Mouse (Mus musculus): Measurements from ENCODE around the gene Ptpru. TPM values are rescaled to one million over a fixed set of nuclear protein-coding genes. Genes with fewer than 3 reads are reported as not detected.

Gene Ptpru
- polyA plus RNA-seq, 2 experiments: 13.3 to 22.5 TPM

DNA sequence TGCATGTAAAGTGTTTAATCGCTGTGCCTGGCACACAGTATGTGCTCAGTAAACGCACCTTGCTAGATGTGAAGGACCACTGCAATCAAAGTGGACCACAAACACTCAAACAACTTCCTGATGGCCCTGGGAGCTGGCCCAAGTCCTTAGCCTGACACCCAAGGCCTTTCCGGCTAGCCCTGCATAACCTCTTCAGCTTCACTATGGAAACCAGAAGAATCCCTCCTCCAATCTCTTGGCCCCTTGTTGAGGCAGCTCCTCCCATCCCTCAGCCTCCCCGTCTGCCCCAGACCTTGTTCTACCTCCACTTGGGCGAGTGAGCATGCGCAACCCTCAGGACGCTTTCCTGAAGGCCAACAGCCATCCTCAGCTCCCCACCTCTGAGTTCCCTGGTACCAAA is 51.3 kb downstream of the Ptpru start:
- 88% methylated on average over 7 of the region's 7 CpGs for WGBS
- no peak overlapping the region for H3K4me2 ChIP-seq (replicated peaks; ENCODE audit: low read depth, low read length, severe bottlenecking)
- H3K9ac ChIP-seq (ENCODE audit: low read depth, low read length, severe bottlenecking): no peak overlapping the region
- H3K4me1 ChIP-seq (ENCODE audit: control insufficient read depth, insufficient read depth, low read length): no peaks in the 10 kb centered on the region
- no peaks in the 10 kb centered on the region; the same call in 1 of the 2 replicates for H3K36me3 ChIP-seq (ENCODE audit: control insufficient read depth, insufficient read depth, low read length)
- no peaks in the 10 kb centered on the region for H3K9me3 ChIP-seq (ENCODE audit: control insufficient read depth, low read length)
- ATAC-seq (ENCODE audit: low FRiP score, low read depth): no peak
- H3K4me3 ChIP-seq (replicated peaks; ENCODE audit: low read length): no peak overlapping the region
- H3K27me3 ChIP-seq (ENCODE audit: control insufficient read depth, insufficient read depth, low read length): no peaks in the 10 kb centered on the region
- no peak for TF ChIP-seq POLR2A (IDR thresholded peaks at IDR 0.05; ENCODE audit: borderline replicate concordance, extremely low read depth, insufficient read depth, insufficient read length)
- H3K27ac ChIP-seq (replicated peaks; ENCODE audit: low read depth, low read length): no peak overlapping the region
- no peak for DNase-seq (ENCODE audit: low spot score)

DNA sequence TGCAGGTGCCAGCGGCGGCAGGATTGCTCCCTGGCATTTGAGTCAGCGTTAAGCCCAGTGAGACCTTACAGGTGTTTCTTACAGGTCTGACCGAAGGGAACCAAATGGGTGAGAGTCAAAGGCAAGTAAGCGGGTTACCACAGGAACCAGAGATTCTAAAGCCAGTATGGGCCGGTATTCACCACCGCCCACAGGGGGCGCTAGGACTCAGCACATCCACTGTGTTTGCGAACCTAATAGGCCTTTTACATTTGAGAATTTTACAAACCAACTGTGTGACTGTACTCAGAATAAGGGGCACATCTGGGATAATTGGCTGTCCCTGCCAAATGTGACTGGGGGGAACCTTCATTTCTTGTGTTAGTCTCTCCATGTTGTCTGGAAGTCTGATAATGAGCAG is 54.1 kb downstream of the Ptpru start:
- TF ChIP-seq POLR2A (IDR thresholded peaks at IDR 0.05; ENCODE audit: borderline replicate concordance, extremely low read depth, insufficient read depth, insufficient read length): no peak
- Histone ChIP-seq H3K27ac (replicated peaks; ENCODE audit: low read depth, low read length) (no peak overlapping the region), H3K9ac (ENCODE audit: low read depth, low read length, severe bottlenecking) (no peak overlapping the region), H3K27me3 (ENCODE audit: control insufficient read depth, insufficient read depth, low read length) (no peaks in the 10 kb centered on the region), H3K4me1 (ENCODE audit: control insufficient read depth, insufficient read depth, low read length) (peaks cover 3% of the 10 kb centered on the region; the same call in 1 of the 2 replicates), H3K4me2 (replicated peaks; ENCODE audit: low read depth, low read length, severe bottlenecking) (no peak overlapping the region), H3K9me3 (ENCODE audit: control insufficient read depth, low read length) (no peaks in the 10 kb centered on the region), H3K4me3 (replicated peaks; ENCODE audit: low read length) (no peak overlapping the region), H3K36me3 (ENCODE audit: control insufficient read depth, insufficient read depth, low read length) (no peaks in the 10 kb centered on the region; the same call in 1 of the 2 replicates)
- DNase-seq (ENCODE audit: low spot score) (peak; percentile 66), ATAC-seq (ENCODE audit: low FRiP score, low read depth) (no peak)
- 14% methylated on average over 9 of the region's 9 CpGs for WGBS

DNA sequence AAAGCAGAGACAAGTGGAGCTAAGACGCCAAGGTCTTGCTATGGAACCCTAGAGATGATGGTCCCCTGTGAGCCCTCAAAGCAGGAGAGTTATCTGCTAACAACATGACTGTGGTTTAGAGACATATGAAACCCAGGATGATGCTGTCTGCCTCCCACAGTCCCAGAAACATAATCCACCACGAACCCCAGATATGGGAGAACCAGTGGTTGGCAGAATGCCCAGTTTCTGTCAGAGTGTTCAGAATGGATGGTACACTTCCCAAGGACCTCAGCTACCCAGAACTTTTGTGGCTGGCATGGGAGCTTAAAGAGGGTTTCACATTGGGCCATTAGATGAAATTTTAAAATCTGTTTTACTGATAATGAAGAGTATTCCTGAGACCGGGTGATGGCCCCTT is 57.1 kb downstream of the Ptpru start:
- TF ChIP-seq POLR2A (IDR thresholded peaks at IDR 0.05; ENCODE audit: borderline replicate concordance, extremely low read depth, insufficient read depth, insufficient read length): no peak
- DNase-seq (ENCODE audit: low spot score): peak; percentile 36
- ATAC-seq (ENCODE audit: low FRiP score, low read depth): no peak
- Histone ChIP-seq H3K4me3 (replicated peaks; ENCODE audit: low read length) (no peak overlapping the region), H3K9me3 (ENCODE audit: control insufficient read depth, low read length) (no peaks in the 10 kb centered on the region), H3K36me3 (ENCODE audit: control insufficient read depth, insufficient read depth, low read length) (no peaks in the 10 kb centered on the region), H3K4me2 (replicated peaks; ENCODE audit: low read depth, low read length, severe bottlenecking) (no peak overlapping the region), H3K4me1 (ENCODE audit: control insufficient read depth, insufficient read depth, low read length) (peaks cover 3% of the 10 kb centered on the region; the same call in 1 of the 2 replicates), H3K27ac (replicated peaks; ENCODE audit: low read depth, low read length) (no peak overlapping the region), H3K27me3 (ENCODE audit: control insufficient read depth, insufficient read depth, low read length) (no peaks in the 10 kb centered on the region), H3K9ac (ENCODE audit: low read depth, low read length, severe bottlenecking) (no peak overlapping the region)
- WGBS: 47% methylated on average over 3 of the region's 3 CpGs

GRCm38 (mm10) chr4:131778616-131779275 is 59.3 kb downstream of the Ptpru start:
- no peak for ATAC-seq (ENCODE audit: low FRiP score, low read depth)
- H3K36me3 ChIP-seq (ENCODE audit: control insufficient read depth, insufficient read depth, low read length): no peaks in the 10 kb centered on the region; the same call in 1 of the 2 replicates
- no peaks in the 10 kb centered on the region for H3K27me3 ChIP-seq (ENCODE audit: control insufficient read depth, insufficient read depth, low read length)
- WGBS: 88% methylated on average over 14 of the region's 14 CpGs
- H3K9me3 ChIP-seq (ENCODE audit: control insufficient read depth, low read length): no peaks in the 10 kb centered on the region
- H3K4me1 ChIP-seq (ENCODE audit: control insufficient read depth, insufficient read depth, low read length): peaks cover 3% of the 10 kb centered on the region; the same call in 1 of the 2 replicates
- H3K9ac ChIP-seq (ENCODE audit: low read depth, low read length, severe bottlenecking): no peak overlapping the region
- no peak overlapping the region for H3K4me3 ChIP-seq (replicated peaks; ENCODE audit: low read length)
- H3K4me2 ChIP-seq (replicated peaks; ENCODE audit: low read depth, low read length, severe bottlenecking): no peak overlapping the region
- DNase-seq (ENCODE audit: low spot score): no peak
- no peak for TF ChIP-seq POLR2A (IDR thresholded peaks at IDR 0.05; ENCODE audit: borderline replicate concordance, extremely low read depth, insufficient read depth, insufficient read length)
- H3K27ac ChIP-seq (replicated peaks; ENCODE audit: low read depth, low read length): no peak overlapping the region

GRCm38 (mm10) chr4:131771384-131771783 is 66.7 kb downstream of the Ptpru start:
- H3K27ac ChIP-seq (replicated peaks; ENCODE audit: low read depth, low read length): no peak overlapping the region
- no peak for TF ChIP-seq POLR2A (IDR thresholded peaks at IDR 0.05; ENCODE audit: borderline replicate concordance, extremely low read depth, insufficient read depth, insufficient read length)
- H3K4me3 ChIP-seq (replicated peaks; ENCODE audit: low read length): no peak overlapping the region
- H3K27me3 ChIP-seq (ENCODE audit: control insufficient read depth, insufficient read depth, low read length): no peaks in the 10 kb centered on the region
- ATAC-seq (ENCODE audit: low FRiP score, low read depth) (no peak), DNase-seq (ENCODE audit: low spot score) (no peak)
- no peak overlapping the region for H3K9ac ChIP-seq (ENCODE audit: low read depth, low read length, severe bottlenecking)
- no peaks in the 10 kb centered on the region; the same call in 1 of the 2 replicates for H3K36me3 ChIP-seq (ENCODE audit: control insufficient read depth, insufficient read depth, low read length)
- 81% methylated on average over 11 of the region's 11 CpGs for WGBS
- no peaks in the 10 kb centered on the region for H3K9me3 ChIP-seq (ENCODE audit: control insufficient read depth, low read length)
- H3K4me2 ChIP-seq (replicated peaks; ENCODE audit: low read depth, low read length, severe bottlenecking): no peak overlapping the region
- no peaks in the 10 kb centered on the region for H3K4me1 ChIP-seq (ENCODE audit: control insufficient read depth, insufficient read depth, low read length)
